Mouse (Mus musculus) layer of hippocampus, postnatal 10 days (tissue): ENCODE data around the gene Arrb1. TPM values are rescaled to one million over a fixed set of nuclear protein-coding genes. Genes with fewer than 3 reads are reported as not detected.

Experiments used
- DNase-seq, 2 experiments: peaks; one replicate each; pipeline ENCODE4 v3.0.0; 2021; ENCODE audit warnings: low spot score in 2 of 2
- total RNA-seq, 2 experiments: library from RNA; stranded (reverse); gene quantifications; 2 replicates each; pipeline ENCODE4 v1.2.3; 2021

Arrb1 gene
- total RNA-seq, 2 experiments from 2014 or later: 150 to 192 TPM

DNA sequence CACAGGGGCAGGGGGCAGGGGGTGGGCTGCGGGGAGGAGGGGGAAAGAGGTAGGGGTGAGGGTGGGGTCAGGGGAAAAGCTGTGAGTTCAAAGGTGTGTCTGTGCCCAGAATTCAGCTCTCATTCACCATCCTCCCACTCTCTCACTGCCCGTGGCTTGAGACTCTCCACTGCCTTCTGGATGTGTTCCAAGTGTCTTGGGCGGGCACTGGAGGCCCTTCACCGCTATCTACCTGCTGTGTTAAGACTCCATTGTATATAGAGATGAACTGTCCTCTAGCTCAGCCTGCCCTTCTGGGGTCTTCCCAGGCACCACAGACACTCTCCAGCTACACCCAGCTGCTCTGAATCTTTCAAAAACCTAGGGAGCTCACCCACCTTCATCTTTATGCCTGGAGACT lies 38.1 kb downstream of the Arrb1 start:
- no peak for DNase-seq

DNA sequence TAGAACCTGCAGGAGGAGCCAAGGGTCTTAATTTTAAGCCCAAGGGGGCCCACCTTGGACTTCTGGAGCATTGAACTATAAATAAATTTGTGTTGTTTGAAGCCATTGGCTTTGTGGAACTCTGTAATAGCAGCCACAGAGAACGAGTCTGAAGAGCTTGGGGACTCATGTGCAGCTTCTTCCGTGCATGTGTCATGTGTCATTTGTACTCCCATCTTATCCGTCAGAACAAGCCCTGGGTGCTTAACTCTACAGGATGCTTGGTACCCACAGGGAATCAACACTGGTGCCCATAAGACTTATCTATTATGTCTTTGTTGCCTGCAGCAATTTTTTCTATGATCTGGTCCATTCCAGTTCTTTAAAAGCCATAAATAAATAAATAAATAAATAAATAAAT lies 43.0 kb downstream of the Arrb1 start:
- no peak for DNase-seq

DNA sequence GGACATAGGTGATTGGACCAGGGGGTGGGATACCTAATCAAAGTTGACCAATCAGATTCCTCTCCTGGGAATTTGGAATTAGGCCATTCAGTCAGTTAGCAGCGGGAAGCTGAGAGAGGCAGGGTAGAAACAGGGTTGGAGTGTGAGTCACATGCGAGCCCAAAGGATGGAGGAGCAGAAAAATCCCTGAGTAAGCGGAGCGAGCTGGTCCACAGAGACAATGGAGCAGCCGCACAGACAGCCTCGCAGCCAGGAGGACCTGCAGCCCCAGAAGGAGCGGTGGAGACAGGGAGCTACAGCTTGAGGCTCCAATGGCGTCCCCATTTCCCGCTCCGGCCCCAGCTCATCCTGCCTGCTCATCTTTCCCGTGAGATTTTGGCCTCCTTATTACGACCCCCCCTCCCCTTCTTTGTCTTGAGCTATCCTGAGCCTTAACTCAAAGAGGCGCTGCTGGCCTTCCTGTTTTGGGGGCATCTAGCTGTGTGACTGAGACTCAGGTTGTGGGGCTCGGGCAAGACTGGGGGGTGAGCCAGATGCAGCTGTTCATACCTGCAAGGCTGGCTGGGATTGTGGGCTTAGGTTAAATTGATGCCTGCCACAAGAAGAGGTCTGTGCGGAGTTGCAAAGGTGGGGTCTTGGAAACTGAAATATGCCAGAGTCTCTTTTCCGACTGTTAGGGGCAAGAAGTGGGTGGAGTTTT lies 44.4 kb downstream of the Arrb1 start:
- peak in 1 of 2 experiments; percentile 36 for DNase-seq

DNA sequence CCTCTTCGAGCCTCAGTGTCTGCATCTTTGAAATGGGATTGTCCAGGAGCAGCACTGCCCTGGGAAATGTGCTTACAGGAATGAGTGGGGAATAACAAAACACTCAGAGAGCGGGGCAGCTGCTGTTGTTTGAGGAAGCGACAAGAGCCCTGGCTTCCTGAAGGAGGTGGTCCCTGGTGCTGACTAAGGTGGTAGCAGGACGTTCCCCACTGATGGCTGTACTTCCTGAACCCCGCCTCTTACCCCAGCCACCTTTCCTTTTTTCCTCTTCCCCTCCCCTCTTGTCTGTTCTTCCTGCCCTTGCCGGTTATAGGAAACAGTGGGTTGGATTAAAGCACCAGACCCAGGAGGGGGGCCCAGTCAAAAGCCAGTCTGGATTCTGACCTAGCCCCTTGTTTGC lies 45.0 kb downstream of the Arrb1 start:
- DNase-seq: no peak

DNA sequence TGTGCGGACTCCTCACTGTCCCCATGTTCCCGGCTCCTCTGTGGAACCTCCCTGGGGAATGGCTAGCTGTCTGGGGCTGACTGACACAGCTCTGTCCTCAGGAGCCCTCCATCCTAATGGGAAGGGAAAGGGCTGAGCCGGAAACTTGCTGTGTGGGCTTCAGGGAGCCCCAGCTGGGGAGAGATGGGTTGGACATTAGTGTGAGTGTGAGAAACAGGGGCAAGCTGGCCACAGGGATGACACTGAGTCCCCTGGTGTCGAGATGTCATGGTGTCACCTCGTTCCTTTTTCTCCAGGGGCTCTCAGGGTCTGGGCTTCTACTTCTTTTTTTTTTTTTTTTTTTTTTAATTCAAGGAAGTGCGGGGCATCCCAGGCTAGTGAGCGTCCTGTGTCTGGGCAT lies 47.0 kb downstream of the Arrb1 start:
- DNase-seq: no peak

DNA sequence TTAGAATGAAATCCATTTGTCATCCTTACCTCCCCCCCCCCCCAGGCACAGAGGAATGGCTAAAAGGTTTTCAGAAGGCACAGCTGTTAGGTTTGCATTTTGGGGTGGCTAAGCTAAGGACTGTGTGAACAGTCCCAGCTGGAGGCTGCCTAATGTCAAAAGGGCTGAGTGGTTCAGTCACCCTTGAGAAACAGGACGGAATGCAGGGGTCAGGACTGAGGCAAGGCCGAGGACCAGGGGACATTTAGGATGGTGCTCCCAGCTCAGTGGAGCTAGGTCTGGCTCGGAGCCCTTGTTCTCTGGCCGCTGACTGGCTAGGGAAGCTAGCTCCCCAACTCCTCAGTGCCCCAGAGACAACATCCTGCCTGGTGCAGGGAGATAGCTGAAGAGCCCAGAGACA lies 47.6 kb downstream of the Arrb1 start:
- no peak for DNase-seq

DNA sequence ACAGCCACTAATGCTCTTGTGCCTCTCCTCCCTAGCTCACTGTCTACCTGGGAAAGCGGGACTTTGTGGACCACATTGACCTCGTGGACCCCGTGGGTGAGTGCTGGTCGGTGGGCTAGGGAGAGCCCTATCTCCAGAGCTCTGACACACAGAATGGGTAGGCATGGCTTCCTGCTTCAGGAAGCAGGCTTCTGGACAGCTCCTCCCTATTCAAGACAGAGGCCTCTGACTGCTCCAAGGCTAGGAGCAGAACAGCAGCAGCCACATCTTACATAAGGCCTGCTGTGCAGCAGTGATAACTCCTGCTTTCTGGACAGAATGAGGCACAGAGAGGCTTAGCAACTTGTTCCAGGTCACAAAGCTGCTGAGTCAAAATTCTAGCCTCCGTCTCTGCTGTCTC lies 48.4 kb downstream of the Arrb1 start:
- DNase-seq: no peak

DNA sequence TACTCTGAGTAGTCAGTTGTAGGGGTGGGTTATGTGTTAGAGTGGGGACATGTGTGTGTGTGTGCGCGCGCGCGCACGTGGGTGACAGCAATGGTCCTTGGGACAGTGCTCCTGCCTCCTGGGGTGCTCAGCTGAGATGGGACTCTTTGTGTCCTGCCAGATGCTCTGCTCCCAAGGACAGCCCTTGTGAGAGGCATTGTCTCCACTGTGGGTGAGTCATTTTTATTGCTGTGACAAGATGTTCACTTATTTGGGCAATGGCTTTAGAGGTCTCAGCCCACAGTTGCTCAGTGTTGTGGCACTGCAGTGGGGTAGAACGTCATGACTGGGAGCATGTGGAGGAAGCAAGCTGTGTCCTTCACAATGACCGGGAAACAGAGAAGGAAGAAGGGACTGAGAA lies 50.7 kb downstream of the Arrb1 start:
- DNase-seq: no peak

DNA sequence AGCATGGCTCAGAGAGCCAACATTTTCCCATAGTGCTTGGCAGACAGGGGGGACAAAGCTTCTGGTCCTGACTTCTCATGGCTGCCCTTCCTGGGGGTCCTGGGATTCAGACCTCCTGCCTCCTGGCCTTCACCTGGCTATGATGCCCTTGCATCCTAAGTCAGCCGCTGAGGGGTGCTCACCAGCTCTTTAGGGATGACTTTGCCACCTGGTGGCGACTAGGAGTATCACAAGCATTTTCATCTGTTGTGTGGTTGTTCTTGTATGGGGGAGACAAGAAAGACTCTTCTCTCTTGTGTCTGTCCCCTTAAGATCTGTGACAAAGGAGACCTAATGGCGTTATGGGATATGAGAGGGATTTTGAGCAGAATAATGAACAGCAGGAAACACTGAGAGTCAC lies 54.8 kb downstream of the Arrb1 start:
- peak; percentile 80 to 82 for DNase-seq

DNA sequence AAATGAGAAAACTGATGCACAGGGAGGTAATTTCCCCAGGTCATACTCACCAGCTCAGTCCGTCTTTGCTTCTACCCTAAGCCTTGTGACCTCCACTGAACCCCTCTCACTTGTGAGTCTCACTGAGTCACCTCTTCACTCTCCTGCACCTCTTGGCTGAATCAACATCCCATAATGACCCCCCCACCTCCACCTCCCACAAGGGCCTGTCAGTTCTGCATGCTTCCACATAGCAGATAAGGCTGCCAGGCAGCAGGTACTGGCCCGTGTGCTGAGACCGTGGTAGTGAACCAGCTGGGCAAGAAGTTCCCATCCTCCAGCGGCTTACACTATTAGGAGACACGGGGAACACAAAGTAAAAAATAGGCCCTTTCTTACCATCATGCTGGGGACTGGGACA lies 55.4 kb downstream of the Arrb1 start:
- DNase-seq: no peak

DNA sequence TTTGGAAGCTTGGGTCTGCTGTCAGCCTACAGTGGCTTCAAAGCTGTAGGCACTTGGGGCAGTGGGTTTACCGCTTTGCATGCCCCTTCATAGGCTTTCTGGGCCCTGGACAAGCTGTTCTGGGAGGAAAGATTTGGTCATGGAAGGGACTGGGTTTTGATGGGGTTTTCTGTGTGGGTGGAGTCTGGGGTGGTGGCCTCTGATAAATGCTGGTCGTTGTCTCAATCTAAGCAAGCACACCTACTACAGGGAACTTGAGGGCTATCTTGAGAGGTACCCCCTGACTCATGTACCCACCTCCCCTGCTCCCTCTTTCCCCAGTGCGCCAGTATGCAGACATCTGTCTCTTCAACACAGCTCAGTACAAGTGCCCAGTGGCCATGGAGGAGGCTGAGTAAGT lies 57.4 kb downstream of the Arrb1 start:
- DNase-seq: no peak

DNA sequence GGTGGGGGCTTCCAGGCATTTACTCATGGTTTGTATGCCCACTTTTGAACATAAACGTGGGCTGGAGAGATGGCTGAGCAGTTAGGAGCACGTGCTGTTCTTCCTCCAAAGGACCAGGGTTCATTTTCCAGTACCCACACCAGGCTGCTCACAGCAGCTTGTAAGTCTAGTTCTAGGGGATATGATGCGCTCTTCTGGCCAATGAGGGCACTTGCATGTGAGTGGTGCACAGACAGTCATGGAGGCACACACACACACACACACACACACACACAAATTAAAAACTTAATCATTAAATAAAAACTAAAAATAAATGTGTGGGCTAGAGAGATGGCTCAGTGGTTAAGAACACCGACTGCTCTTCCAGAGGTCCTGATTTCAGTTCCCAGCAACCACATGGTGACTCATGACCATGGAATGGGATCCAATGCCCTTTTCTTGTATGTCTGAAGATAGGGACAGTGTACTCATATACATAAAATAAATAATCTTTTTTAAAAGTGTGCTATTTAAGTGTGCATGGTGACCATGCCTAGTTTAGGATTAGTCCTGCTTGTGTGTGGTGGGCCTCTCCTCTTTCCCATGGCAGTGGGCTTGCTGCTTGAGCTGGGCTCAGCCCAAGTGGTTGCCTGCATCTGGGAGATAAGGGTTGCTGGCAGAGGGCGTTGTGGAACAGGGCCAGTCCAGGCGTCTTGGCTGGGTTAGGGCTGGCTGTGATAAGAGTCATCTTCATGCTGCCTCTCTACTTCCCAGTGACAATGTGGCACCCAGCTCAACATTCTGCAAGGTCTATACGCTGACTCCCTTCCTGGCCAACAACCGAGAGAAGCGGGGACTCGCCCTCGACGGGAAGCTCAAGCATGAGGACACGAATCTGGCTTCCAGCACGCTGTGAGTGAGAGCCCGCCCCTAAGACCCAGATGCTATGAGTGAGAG lies 58.9 kb downstream of the Arrb1 start:
- DNase-seq: no peak

DNA sequence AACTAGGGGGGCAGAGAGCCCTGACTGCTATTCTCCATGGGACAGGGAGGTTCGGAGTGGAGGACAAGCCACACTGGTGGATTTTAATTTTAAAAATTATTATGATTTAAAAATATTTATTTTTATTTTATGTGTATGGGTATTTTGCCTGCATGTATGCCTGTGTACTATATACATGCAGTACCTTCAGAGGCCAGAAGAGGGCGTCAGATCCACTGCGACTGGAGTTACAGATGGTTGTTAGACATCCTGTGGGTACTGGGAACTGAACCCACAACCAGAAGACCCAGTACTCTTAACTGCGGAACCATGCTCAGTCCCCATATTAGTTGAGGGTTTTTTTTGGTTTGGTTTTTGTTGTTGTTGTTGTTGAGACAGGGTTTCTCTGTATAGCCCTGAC lies 63.5 kb downstream of the Arrb1 start:
- DNase-seq: no peak

DNA sequence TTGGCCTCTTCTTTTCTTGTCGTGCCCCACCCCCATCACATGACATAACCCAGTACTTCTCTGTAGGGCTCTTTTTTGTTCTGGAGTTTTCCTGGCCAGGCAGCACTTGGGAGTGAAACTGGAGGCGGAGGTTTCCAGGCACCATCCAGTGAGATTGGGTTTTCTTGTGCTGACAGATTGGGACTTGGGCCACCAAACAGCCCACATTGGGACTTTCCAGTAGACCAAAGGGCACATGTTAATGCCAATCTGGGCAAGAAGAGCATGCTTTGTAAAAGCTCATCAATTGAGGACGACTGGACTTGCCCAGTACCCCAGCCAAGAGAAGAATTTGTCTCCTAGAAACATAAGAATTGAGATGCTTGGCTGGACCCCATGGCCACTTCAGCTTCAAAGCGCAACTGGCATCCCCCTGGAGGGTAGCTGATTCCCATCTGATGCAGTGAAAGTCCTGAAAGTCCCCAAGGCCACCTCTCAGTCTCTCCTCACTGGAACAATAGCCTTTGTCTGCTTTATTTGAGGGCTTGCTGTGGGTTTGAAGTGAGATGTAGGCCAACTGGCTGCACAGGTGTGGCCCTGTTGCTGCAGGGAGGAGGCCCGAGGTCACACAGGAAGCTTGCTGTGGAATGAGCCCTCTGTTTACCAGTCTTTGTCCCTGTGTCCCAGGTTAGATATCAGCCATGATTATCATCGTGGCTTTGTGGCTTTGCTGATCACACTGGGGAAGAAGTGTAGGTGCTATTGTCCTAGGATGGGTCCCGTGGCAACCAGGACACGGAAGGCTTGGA lies 68.8 kb downstream of the Arrb1 start:
- peak; percentile 25 to 41 for DNase-seq

DNA sequence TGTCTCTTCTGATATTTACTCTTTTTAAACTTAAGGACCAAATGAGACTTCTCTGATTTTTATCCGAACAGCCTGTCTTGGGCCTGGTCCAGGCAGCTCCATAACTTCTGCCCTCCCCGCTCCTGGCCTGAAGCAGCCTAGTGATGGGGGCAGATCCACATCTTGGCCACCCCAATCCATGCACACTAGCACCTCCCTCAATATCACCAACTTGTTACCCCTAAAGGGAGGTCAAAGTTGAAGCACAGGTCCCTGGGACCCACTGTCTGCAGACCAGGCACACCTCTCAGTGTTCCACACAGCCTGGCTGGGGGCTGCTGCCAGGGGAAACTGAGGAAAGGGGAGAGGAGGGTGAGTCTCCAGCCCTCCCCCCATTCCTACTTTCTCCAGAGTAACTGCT lies 69.8 kb downstream of the Arrb1 start:
- DNase-seq: no peak

DNA sequence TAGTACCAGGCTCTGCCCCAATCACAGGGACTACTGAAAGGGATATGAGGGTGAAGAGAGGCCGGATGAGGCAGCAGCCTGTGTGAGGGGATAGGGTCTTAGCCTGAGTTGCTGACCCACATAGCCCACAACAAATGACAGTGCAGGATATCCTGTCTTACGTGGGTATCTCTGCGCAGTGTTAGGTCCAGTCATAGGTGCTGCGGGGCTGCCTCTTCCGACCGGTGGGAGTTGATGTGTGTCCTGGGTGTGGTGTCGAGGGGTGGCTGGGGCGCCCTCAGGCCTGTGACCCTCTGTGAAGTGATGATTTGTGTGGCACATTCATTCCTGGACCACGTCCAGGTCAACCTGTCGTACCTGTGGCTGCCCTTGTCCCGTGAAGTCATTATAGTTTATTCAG lies 71.0 kb downstream of the Arrb1 start:
- no peak for DNase-seq

DNA sequence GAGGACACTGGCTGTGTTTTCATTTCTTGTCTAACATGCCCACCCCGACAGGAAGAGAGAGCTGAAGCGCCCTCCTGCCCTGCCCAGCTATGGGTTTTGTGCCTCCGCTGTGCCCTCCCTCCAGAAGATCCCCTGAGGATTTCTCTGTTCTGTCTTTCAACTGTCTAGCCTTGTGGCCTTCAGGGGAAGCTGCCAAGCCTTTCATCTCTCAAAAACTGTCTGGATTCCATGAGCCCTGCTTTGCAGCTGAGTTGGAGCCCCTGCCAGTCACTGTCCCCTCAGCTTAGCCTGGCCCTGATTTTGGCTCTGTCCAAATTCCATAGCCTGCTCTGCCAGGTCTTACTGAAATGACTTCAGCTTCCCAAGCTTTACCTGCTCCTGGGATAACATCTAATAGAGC lies 71.5 kb downstream of the Arrb1 start:
- DNase-seq: no peak

DNA sequence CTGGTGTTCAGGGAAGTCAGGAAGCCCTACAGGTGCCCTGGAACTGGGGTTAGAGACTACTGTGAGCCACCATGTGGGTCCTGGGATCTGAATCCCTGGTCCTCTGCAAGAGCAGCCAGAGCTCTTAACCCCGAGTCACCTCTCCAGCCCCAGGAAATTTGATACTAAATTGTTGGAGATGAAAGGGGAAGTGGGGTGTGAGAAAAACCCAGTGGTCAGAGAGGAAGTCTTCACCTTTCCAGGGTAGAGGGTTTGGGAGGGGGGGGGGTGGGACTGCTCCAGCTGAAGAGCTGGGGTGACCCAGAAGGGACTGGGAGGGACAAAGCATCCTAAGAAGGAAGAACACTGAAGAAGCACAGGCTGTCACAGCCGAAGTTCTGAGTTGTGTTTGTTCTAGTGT lies 72.4 kb downstream of the Arrb1 start:
- no peak for DNase-seq

DNA sequence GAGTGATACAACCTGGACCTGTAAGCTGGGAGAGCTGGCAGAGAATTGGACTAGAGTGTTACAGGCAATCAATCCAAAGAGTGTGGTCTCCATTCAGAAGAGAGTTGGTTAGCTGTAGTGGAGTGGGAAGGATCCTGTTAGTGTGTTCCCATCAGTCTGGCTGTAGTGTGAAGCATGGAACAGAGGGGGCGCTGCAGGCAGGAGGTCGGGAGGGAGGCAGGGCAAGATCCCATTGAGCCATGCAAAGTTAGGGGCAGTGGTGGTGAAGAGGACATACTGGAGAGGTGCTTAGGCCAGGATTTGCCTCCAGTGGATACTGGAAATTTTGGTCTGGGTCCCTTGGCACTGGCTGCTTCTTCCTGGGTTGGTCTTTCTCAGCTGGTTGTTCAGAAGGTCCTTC lies 83.0 kb downstream of the Arrb1 start:
- no peak for DNase-seq

DNA sequence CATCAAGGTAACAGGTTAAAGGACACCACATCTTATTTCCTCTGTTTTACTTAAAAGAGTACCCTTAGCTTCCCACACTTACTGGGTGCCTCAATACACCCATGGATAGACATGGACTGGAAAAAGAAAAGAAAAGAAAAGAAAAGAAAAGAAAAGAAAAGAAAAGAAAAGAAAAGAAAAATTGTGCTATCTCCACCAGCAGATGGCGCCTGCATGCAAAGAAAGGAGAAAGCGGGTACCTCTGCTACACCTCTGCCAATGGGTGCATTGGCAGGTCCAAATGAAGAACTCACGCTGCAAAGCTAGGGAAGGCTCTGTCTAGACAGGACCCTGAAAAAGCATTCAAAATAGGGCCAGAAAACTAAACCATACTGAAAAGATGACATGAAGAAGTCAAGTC lies 83.6 kb downstream of the Arrb1 start:
- DNase-seq: peak; percentile 40 to 51

DNA sequence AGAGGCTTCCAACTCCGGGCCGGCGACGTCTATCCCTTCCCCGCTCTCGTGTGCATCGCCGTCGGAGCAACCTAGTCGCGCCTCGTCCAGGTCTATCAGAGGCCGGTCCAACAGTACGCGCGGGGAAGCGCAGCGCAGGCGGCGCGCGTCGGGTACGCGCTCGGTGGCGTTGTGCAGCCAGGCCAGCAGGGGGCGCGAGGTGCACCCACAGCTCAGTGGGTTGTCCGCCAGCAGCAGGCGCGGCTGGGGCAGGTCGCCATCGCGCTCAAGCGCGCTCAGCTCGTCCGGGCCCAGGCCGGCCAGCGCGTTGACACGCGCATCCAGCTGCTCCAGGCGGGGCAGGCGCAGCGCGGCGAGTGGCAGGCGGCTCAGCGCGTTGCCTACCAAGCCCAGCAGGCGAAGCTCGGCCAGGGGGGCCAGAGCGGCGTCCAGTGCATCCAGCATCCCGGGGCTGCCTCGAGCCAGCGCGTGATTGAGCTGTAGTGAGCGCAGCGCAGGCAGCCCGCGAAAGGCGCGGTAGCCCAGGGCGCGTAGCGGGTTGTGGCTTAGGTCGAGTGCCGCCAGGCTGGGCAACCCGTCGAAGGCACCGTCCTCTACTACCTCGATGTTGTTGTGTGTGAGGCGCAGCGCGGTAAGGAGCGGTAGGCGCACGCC lies 90.6 kb downstream of the Arrb1 start:
- DNase-seq: peak; percentile 91 to 93
